Mouse (Mus musculus) gastrocnemius, adult 2 months (tissue): ENCODE data around the gene Fbxo11. TPM values are rescaled to one million over a fixed set of nuclear protein-coding genes. Genes with fewer than 3 reads are reported as not detected.

Source experiments
- DNase-seq: peaks from one replicate; pipeline ENCODE4 v3.0.0; 2022
- H3K27ac ChIP-seq: fragments of 200-600 bp; 2 replicates; pipeline ENCODE4 v1.8.1; 2022; ENCODE audit warnings: mild to moderate bottlenecking
- H3K4me3 ChIP-seq: fragments of 200-600 bp; 2 replicates; pipeline ENCODE4 v1.8.1; 2022; ENCODE audit warnings: mild to moderate bottlenecking, moderate library complexity
- CTCF ChIP-seq: fragments of 200-600 bp; IDR thresholded peaks from 2 replicates; pipeline ENCODE4 v1.8.1; 2022; ENCODE audit warnings: antibody characterized with exemption, mild to moderate bottlenecking, moderate library complexity
- intact Hi-C: fragments of 180-260 bp; cut with DNase I; formaldehyde crosslinking; loops from one replicate; pipeline ENCODE4 v1.15.1; 2025
- total RNA-seq, 2 experiments: library from RNA; stranded (reverse); gene quantifications; 2 replicates each; pipeline ENCODE4 v1.2.3; 2021

Fbxo11 gene
- total RNA-seq, 2 experiments from 2014 or later = 33.2 to 38.8 TPM

DNA sequence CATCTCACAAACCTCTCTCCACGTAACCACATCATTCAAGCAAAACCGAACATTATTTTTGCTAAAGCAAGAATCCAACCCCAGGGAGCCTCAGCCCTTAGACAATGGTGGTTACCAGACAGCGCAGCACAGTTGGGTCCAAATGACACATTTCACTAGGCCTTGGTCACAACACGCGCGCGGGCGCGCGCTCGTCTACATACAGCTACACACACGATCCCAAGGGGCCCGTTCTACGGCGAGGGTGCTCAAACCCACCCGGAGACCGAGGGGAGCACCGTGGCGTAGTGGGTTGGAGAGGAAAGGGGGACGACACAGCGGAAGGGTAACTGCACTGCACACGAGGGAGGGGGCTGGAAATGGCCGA, 1.1 kb downstream of the Fbxo11 start:
- Histone ChIP-seq H3K27ac (peak overlapping the region; percentile 98), H3K4me3 (peak overlapping the region; percentile 99)
- TF ChIP-seq CTCF = no peak
- peak; percentile 61 for DNase-seq
- intact Hi-C loops = loop anchor here (2.0 kb wide), 1 partner anchor 191 kb away; no protein-coding TSS in a partner anchor

DNA sequence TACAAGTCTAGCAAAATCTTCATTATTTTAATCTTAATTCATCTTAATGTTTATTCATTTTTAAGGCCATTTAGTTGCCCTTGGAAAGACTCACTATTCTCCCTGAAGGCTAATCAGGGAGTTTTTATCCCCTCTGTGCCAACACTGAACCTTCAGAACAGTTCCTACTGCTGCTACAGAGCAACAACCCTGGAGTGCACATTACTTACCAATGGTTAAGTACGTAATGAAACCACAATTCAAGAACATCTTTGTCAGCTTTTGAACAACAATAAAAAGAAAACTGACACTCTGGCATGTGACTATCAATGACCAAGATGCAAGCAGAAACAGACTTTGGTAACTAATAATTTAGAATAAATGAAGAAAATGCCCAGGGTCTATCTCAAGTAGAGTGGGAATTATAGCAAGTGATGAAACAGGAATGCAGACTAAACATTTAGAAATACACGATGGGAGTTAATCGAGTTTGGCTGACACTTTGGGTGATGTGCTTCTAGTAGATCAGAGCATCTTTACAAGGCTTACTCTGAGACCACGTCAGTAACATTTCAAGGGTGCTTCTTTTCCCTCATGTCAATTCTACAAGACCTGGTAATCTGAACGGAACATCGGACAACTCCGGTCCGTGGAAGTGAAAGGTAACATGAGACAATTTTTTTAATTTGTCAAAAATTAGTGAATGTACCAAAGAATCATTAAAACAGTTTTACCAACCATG, 2.1 kb downstream of the Fbxo11 start:
- peak overlapping the region; percentile 99 for H3K4me3 ChIP-seq
- no peak for DNase-seq
- intact Hi-C loops = no loop called here

DNA sequence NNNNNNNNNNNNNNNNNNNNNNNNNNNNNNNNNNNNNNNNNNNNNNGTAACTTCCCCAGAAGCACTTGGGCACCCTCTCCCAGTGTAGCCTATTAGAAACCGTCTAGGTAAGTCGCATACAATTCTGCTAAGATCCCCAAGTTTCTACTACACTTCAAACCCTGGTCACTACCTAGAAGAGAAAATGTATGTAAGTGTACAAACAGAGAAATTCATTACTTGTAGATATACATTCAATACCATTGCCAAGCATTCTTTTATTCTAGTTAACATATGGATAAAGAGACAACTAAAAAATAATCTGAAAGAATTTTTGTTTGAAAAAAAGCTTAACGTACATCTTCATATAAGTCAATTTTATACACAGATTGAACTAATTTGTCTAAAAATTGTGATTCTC, 3.1 kb downstream of the Fbxo11 start:
- Histone ChIP-seq H3K4me3 (no peak overlapping the region), H3K27ac (no peak overlapping the region)
- intact Hi-C loops = no loop called here
- no peak for TF ChIP-seq CTCF
- no peak for DNase-seq

More for the DNA sequence above, 2.1 kb downstream of the Fbxo11 start:
- no peak for TF ChIP-seq CTCF
- peak overlapping the region; percentile 98; the same call in 1 of the 2 replicates for H3K27ac ChIP-seq

DNA sequence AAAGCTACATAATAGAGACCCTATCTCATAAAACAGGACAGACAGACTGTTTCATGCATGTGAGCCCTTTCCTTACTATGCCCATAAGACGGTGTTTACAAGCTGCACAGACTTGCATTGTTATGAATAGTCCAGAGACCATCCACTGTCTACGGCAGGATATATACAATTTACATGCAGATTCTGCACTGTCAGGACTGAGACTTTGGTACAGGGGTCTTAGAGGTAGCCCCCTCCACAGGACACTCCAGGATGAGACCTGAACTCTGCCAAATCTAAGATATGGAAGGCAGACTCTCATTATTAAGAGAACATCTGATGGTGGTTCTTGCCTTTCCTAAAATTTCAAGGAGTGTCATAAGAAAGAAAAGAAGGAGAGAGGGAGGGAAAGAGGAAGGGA, 6.8 kb downstream of the Fbxo11 start:
- peak overlapping the region; percentile 35; the same call in 1 of the 2 replicates for H3K27ac ChIP-seq
- intact Hi-C loops = no loop called here

DNA sequence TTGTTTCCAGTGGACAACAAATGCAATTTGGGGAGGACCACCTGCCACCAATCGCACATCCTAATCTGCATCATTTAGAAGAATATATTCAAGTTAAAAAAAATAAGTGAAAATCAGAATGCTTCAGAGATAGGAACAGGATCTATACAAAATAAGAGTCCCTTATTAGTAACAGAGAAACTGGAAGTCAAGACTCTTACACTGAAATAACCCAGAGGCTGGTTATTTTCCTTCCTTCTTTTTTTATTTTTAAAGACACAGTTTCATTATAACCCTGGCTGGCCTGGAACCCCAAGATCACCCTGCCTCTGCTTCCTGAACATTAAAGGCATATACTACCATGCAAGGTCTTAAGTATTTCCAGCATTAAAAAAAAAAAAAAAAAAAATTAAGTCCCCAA, 7.2 kb downstream of the Fbxo11 start:
- Histone ChIP-seq H3K27ac (peak overlapping the region; percentile 35; the same call in 1 of the 2 replicates), H3K4me3 (peak overlapping the region; percentile 28)
- intact Hi-C loops = no loop called here
- TF ChIP-seq CTCF = no peak
- no peak for DNase-seq

More for the DNA sequence above, 6.8 kb downstream of the Fbxo11 start:
- no peak for TF ChIP-seq CTCF
- H3K4me3 ChIP-seq = peak overlapping the region; percentile 28
- no peak for DNase-seq

DNA sequence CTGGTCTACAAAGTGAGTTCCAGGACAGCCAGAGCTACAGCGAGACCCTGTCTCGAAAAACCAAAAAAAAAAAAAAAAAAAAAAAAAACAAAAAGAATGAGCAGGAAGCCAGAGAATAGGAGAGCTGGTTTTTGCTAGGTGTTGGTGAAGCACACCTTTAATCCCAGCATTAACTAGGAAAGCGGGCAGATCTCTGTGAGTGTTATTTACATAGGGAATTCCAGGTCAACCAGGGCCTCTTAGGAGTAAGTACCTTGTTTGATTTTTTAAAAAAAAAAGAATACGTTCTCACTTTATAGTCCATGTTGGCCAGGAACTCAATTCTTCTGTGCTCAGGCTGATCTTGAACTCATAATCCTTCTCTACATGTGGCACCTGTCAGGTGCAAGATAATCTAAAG, 13.4 kb downstream of the Fbxo11 start:
- no peak for TF ChIP-seq CTCF
- no peak for DNase-seq
- Histone ChIP-seq H3K4me3 (no peak overlapping the region), H3K27ac (no peak overlapping the region)
- intact Hi-C loops = no loop called here

DNA sequence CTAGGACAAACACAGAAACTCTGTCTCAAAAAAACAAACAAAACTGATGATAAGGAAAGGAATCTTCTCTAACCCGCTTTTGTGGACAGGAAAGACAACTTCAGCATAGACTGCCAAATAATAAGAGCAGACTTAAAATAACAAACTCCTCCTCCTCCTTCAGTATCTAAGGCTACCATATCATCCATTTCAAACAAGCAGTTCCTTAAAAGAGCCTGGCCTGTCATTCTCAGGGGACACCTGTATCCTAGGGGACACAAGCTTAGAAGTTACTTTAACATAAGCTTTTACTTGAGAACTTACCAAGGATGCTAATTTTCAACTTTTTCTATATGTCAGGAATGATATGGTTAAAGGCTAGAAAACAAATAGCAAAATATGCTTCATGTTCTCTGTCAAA, 14.2 kb downstream of the Fbxo11 start:
- Histone ChIP-seq H3K27ac (no peak overlapping the region), H3K4me3 (no peak overlapping the region)
- intact Hi-C loops = no loop called here
- DNase-seq = no peak
- no peak for TF ChIP-seq CTCF

DNA sequence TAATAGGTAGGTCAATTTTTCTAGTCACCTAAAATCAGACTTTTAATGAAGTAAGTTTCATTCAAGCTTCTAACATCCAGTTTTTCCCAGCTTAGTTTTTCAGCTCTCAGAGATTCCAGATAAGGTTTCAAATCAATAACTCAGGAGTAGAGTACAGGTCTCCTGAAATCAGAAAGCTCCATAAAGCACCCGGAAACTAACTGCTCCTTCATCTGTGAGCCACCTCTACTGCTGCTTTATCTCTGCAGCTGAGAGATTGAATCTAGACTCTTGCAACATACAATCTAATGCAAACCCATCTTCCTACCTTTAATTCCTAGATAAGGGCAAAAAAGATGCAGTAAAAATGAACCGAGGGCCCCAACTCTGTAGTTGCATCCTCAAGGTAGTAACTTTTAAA, 14.8 kb downstream of the Fbxo11 start:
- intact Hi-C loops = no loop called here
- Histone ChIP-seq H3K4me3 (no peak overlapping the region), H3K27ac (no peak overlapping the region)
- TF ChIP-seq CTCF = no peak
- no peak for DNase-seq

DNA sequence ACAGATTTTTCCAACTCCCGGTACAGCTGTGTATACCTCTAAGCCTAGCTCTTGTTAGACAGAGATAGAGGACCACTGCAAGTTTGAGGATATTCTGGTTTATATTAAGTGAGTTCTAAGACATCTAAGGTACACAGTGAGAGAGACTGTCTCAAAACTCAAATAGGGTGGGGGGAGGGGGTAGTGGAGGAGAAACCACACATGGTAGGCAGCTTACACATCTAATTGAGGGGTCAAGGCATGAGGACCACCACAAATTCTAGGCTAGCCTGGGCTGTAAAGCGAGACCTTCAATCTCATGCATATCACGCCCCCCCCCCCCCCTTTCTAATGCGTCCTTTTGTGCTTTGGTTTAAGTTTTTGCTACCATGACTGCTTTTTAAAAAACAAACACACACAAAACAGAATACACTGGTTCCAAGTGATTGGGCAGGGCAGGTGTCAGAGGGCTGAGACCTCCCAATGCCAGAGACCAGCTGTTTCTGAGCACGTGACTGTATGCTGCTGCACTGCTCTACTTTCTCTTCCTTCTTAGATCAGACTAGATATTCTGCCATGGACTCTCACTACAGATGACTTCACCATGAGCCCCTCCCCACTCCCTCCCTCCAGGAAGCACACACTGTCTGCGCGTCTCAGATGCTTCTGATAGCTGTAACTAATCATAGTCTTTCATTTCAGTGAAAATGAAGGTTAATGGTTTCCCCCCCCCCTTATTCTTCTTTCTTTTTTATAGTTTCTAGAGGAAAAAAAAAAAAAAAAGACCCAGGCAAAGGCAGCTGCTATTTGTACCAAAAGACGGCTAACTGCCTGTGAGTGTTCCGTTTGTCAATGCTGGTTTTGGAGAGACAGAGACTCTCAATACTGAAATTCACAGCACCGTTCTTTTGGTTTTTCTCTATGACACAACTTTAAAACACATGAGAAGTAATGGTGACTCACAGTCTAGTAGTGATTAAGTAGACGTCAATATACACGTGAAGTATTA, 22.7 kb downstream of the Fbxo11 start:
- H3K4me3 ChIP-seq = peak overlapping the region; percentile 36
- TF ChIP-seq CTCF = no peak
- peak; percentile 45 for DNase-seq

DNA sequence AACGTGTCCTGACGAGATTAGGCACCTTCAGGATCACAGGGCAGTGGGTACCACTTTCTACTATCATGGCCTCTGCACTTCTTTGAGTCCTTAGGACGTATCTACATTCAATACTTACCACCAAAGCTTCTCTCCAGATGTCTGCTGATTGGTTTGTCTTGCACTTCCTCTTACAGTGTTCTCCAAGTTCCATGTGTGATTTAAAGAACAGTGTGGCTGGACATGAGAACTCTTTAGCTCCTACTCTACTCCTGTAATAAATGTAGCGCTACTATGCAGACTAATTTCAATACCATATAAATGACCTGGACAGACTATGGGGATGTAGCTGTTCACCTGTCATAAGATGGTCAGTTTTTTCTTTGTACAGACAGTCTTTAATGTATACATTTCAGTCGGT, 24.3 kb downstream of the Fbxo11 start:
- no peak overlapping the region for H3K27ac ChIP-seq
- H3K4me3 ChIP-seq = no peak overlapping the region
- intact Hi-C loops = no loop called here
- no peak for DNase-seq
- TF ChIP-seq CTCF = no peak

More for the DNA sequence above, 22.7 kb downstream of the Fbxo11 start:
- H3K27ac ChIP-seq = peak overlapping the region; percentile 24; the same call in 1 of the 2 replicates
- intact Hi-C loops = no loop called here

DNA sequence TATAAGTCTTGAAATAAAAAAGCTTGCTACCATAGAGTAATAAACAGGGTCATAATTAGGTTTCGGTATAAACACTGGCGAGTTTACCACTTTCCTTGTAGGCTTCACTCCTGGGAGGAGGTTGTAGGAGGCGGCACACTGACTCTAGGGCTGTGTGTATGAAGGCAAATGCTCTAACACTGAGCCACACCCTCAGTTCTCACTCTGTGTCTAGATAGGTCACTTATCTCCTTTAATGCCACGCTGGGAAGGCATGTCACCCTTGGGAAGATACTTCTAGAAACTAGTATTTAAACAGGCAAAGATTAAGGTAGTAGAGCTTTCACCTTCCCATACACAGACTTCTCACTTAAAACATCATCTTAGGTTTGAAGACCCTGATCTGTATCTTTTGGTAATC, 30.7 kb downstream of the Fbxo11 start:
- intact Hi-C loops = no loop called here
- DNase-seq = no peak

DNA sequence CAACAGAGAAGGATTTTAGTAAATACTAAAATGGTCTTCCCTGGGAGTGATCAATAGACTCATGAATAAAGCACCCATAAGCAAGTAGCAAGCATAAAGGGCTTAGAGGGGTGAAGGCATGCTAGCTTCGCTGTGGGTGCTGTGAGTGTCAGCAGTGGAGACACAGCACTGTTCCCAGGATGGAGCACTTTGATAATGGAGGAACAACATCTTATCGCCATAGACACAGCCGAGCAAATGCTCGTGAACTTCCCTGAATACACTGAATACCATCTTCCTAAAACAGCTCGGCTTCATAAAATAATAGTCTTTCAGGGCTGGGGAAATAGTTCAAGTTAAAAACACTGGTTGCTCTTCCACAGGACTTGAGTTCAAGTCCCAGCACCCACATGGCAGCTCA, 33.3 kb downstream of the Fbxo11 start:
- intact Hi-C loops = no loop called here
- no peak for TF ChIP-seq CTCF
- no peak overlapping the region for H3K27ac ChIP-seq
- DNase-seq = no peak
- no peak overlapping the region for H3K4me3 ChIP-seq

More for the DNA sequence above, 30.7 kb downstream of the Fbxo11 start:
- no peak for TF ChIP-seq CTCF
- Histone ChIP-seq H3K4me3 (no peak overlapping the region), H3K27ac (no peak overlapping the region)
